ENCODE assay signal across 8 mouse cellular contexts in genomic region chr14:52315283-52315780, GRCm38 (mm10). TPM values are rescaled to one million over a fixed set of nuclear protein-coding genes. Genes with fewer than 3 reads are reported as not detected.
A peak's percentile ranks its signal among the peaks of the same experiment; 100 is the strongest.
DNase-seq lines count a peak whose midpoint lies in the region; ATAC-seq and TF ChIP-seq lines count a peak whose summit lies in the region.

No protein-coding gene starts in this region.

- no peak for TF ChIP-seq EP300 in stomach, postnatal 0 days (optimal IDR thresholded peaks at IDR 0.05)

- H3K4me2 ChIP-seq in limb, embryonic 15.5 days, result peak overlapping the region; percentile 75
- H3K4me2 ChIP-seq in stomach, postnatal 0 days (replicated peaks; ENCODE audit: low read depth), result peak overlapping the region; percentile 73

- H3K4me1 ChIP-seq in spleen, adult 2 months (ENCODE audit: control insufficient read depth, insufficient read depth, insufficient read length), result no peaks in the 10 kb centered on the region; the same call in 1 of the 2 replicates
- peaks cover 35% of the 10 kb centered on the region for H3K4me1 ChIP-seq in limb, embryonic 15.5 days
- 0 out of 2 replicates have a peak, but pooled peaks cover 3% of the 10 kb centered on the region for H3K4me1 ChIP-seq in stomach, postnatal 0 days (replicated peaks; ENCODE audit: control insufficient read depth, insufficient read depth)

- no peaks in the 10 kb centered on the region for H3K9me3 ChIP-seq in limb, embryonic 15.5 days
- H3K9me3 ChIP-seq in stomach, postnatal 0 days (ENCODE audit: control insufficient read depth, low read length), result no peaks in the 10 kb centered on the region

- peaks cover 3% of the 10 kb centered on the region for H3K27me3 ChIP-seq in spleen, adult 2 months (ENCODE audit: control insufficient read depth, insufficient read depth, low read length)
- no peaks in the 10 kb centered on the region for H3K27me3 ChIP-seq in limb, embryonic 15.5 days
- no peaks in the 10 kb centered on the region for H3K27me3 ChIP-seq in stomach, postnatal 0 days (ENCODE audit: control insufficient read depth, insufficient read depth, low read length)

- H3K36me3 ChIP-seq in spleen, adult 2 months (ENCODE audit: control insufficient read depth, insufficient read depth, low read length), result no peaks in the 10 kb centered on the region
- peaks cover 33% of the 10 kb centered on the region for H3K36me3 ChIP-seq in limb, embryonic 15.5 days
- no peaks in the 10 kb centered on the region for H3K36me3 ChIP-seq in stomach, postnatal 0 days (ENCODE audit: control insufficient read depth, insufficient read depth, low read length)

- ATAC-seq in limb, embryonic 15.5 days (ENCODE audit: insufficient number of reproducible peaks, low FRiP score, low TSS enrichment, low read depth), result no peak
- ATAC-seq in stomach, postnatal 0 days (ENCODE audit: low FRiP score, low TSS enrichment), result no peak

- no peak overlapping the region; the same call in 1 of the 2 replicates for H3K27ac ChIP-seq in spleen, adult 2 months (ENCODE audit: insufficient read depth, low read length)
- H3K27ac ChIP-seq in limb, embryonic 15.5 days, result peak overlapping the region; percentile 79
- H3K27ac ChIP-seq in stomach, postnatal 0 days (replicated peaks), result no peak overlapping the region; the same call in 1 of the 2 replicates

- DNase-seq in cerebellum, adult 9-11 months, result peak; percentile 60
- no peak for DNase-seq in cerebellum, postnatal 4 days (ENCODE audit: low spot score in 2 of 2)
- DNase-seq in spleen, adult 2 months (ENCODE audit: low read depth in 1 of 2, low spot score in 2 of 2), result no peak
- no peak for DNase-seq in spleen, adult 18-20 months
- DNase-seq in stomach, postnatal 0 days (ENCODE audit: low spot score), result no peak
- no peak for DNase-seq in spleen, postnatal 10 days (ENCODE audit: low spot score in 2 of 2)
- DNase-seq in natural killer cell, adult 2 months (ENCODE audit: low spot score in 2 of 2), result no peak

- WGBS in spleen, adult 2 months, result 39% methylated on average over 17 of the region's 17 CpGs
- 5% methylated on average over 17 of the region's 17 CpGs for whole genome bisulfite sequencing in limb, embryonic 15.5 days
- 9% methylated on average over 17 of the region's 17 CpGs for WGBS in stomach, postnatal 0 days

- peak overlapping the region; percentile 85 for H3K9ac ChIP-seq in limb, embryonic 15.5 days
- peak overlapping the region; percentile 77 for H3K9ac ChIP-seq in stomach, postnatal 0 days (ENCODE audit: low read length)

- H3K4me3 ChIP-seq in spleen, adult 2 months (ENCODE audit: extremely low read depth, insufficient read depth, insufficient read length), result peak overlapping the region; percentile 70
- H3K4me3 ChIP-seq in limb, embryonic 15.5 days, result peak overlapping the region; percentile 76
- peak overlapping the region; percentile 66 for H3K4me3 ChIP-seq in stomach, postnatal 0 days (ENCODE audit: low read depth, low read length)

- TF ChIP-seq CTCF in spleen, adult 2 months (IDR thresholded peaks at IDR 0.05; ENCODE audit: extremely low read depth, insufficient read depth, insufficient read length, insufficient replicate concordance), result no peak
- no peak for TF ChIP-seq CTCF in stomach, postnatal 0 days (IDR thresholded peaks at IDR 0.05; ENCODE audit: low read depth)

- TF ChIP-seq POLR2A in spleen, adult 2 months (IDR thresholded peaks at IDR 0.05; ENCODE audit: low read depth, low read length), result no peak

RNA-seq across cellular contexts. Expression of gene Mettl3, which starts 10.4 kb away (rescaled TPM):
- 24.1 and 26.2 TPM in 2 replicates for polyA plus RNA-seq in spleen, adult 2 months (2012; rRNA removed)
- 36.6 and 41.6 TPM in 2 replicates for polyA plus RNA-seq in limb, embryonic 15.5 days (2015; fragmentation: Nextera tagmentation; extraction: Ambion mirVana)
- 13.7 and 15.9 TPM in 2 replicates for polyA plus RNA-seq in stomach, postnatal 0 days (2015; fragmentation: Nextera tagmentation; extraction: Ambion mirVana)

RNA-seq across cellular contexts. Expression of gene Sall2, which starts 13.2 kb away (rescaled TPM):
- polyA plus RNA-seq in spleen, adult 2 months (2012; rRNA removed), result 4.6 and 5.0 TPM in 2 replicates
- 13.3 and 15.2 TPM in 2 replicates for polyA plus RNA-seq in limb, embryonic 15.5 days (2015; fragmentation: Nextera tagmentation; extraction: Ambion mirVana)
- polyA plus RNA-seq in stomach, postnatal 0 days (2015; fragmentation: Nextera tagmentation; extraction: Ambion mirVana), result 1.9 and 2.1 TPM in 2 replicates

RNA-seq across cellular contexts. Expression of gene Rab2b, which starts 36.0 kb away (rescaled TPM):
- polyA plus RNA-seq in spleen, adult 2 months (2012; rRNA removed), result 6.5 and 7.3 TPM in 2 replicates
- polyA plus RNA-seq in limb, embryonic 15.5 days (2015; fragmentation: Nextera tagmentation; extraction: Ambion mirVana), result 24.0 and 25.0 TPM in 2 replicates
- polyA plus RNA-seq in stomach, postnatal 0 days (2015; fragmentation: Nextera tagmentation; extraction: Ambion mirVana), result 6.9 and 7.3 TPM in 2 replicates

RNA-seq across cellular contexts. Expression of gene Tox4, which starts 36.4 kb away (rescaled TPM):
- 27.5 and 31.0 TPM in 2 replicates for polyA plus RNA-seq in spleen, adult 2 months (2012; rRNA removed)
- 41.8 and 45.8 TPM in 2 replicates for polyA plus RNA-seq in limb, embryonic 15.5 days (2015; fragmentation: Nextera tagmentation; extraction: Ambion mirVana)
- 21.5 and 22.9 TPM in 2 replicates for polyA plus RNA-seq in stomach, postnatal 0 days (2015; fragmentation: Nextera tagmentation; extraction: Ambion mirVana)

RNA-seq across cellular contexts. Expression of gene Olfr1513, which starts 40.9 kb away (rescaled TPM):
- not detected in 2 replicates for polyA plus RNA-seq in spleen, adult 2 months (2012; rRNA removed)
- polyA plus RNA-seq in limb, embryonic 15.5 days (2015; fragmentation: Nextera tagmentation; extraction: Ambion mirVana), result not detected in 2 replicates
- polyA plus RNA-seq in stomach, postnatal 0 days (2015; fragmentation: Nextera tagmentation; extraction: Ambion mirVana), result not detected in 2 replicates
